Mouse (Mus musculus) brain, embryonic 14.5 days (tissue): ENCODE data around the gene Ttyh1.
A peak's percentile ranks its signal among the peaks of the same experiment; 100 is the strongest.

ENCODE experiments used
- CTCF ChIP-seq: fragments of 200-500 bp; IDR thresholded peaks from 2 replicates; pipeline ENCODE4 v1.5.1; 2012; ENCODE audit warnings: inconsistent platforms, mild to moderate bottlenecking, moderate library complexity, borderline replicate concordance; ENCODE audit not compliant: insufficient read depth, insufficient read length; ENCODE audit errors: extremely low read depth
- POLR2A ChIP-seq: fragments of 200-500 bp; IDR thresholded peaks from 2 replicates; pipeline ENCODE4 v1.6.1; 2012; ENCODE audit warnings: mild to moderate bottlenecking, inconsistent platforms, borderline replicate concordance; ENCODE audit not compliant: poor library complexity, insufficient read depth, insufficient read length, severe bottlenecking; ENCODE audit errors: extremely low read depth

DNA sequence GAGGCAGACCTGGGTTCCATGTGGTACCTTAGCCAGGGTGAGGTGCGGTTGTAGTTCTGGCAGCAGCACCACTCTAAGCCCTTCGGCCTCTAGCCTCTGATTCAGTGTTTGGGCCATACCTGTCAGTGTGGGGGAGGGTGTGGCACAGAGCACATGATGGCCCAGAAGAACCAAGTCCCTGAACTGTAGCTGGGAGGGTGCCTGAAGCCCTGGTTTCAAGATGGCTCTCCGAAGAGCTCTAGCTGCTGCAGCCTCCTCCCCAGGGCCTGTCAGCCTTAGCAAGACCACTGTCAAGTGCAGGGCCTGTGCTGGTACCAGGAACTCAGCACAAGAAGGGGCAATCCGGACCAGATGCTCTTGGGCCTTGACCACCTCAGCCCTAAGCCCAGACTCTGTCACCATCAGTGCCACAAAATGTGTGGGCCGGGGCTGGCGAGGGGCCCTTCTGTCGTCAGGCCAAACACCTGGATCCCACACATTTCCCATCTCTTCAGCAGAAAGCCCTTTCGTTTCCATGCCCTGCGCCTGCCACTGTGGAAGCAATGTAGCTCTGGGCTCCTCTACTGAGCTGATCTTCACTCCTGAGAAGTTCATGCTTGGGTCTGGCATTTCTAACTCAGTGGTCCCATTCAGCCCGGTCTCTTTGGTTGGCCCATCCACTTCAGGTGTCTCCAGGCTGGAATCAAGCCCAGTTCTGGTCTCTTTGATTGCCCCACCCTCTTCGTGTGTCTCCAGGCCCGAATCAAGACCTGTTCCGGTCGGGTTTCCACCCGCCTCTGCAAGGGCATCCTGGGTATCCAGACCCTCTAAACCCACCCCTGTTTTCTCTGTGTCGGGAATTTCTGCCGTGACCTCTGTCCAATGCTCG, 29.4 kb downstream of the Ttyh1 start:
- no peak for TF ChIP-seq CTCF
- peak; percentile 26; the same call in 1 of the 2 replicates for TF ChIP-seq POLR2A
